Mouse (Mus musculus) hindbrain, embryonic 14.5 days (tissue): ENCODE results near the gene Inca1. TPM values are rescaled to one million over a fixed set of nuclear protein-coding genes. Genes with fewer than 3 reads are reported as not detected.

Experiments
- ATAC-seq: fragments of 200-750 bp; cut with Nextera tagmentation; 2 replicates; pipeline ENCODE4 v1.8.0; 2017; ENCODE audit warnings: moderate number of reproducible peaks, mild to moderate bottlenecking, moderate TSS enrichment, moderate library complexity; ENCODE audit not compliant: low FRiP score
- DNase-seq: peaks from one replicate; pipeline ENCODE4 v3.0.0-alpha.2; 2015; ENCODE audit warnings: low spot score
- H3K27ac ChIP-seq: fragments of 300-500 bp; sonication (generic); 2 replicates; pipeline ENCODE4 v1.5.1; 2014; ENCODE audit warnings: mild to moderate bottlenecking, moderate library complexity
- H3K27me3 ChIP-seq: fragments of 300-500 bp; sonication (generic); 2 replicates; pipeline ENCODE4 v1.6.1; 2014; ENCODE audit warnings: mild to moderate bottlenecking, low read length, mixed read lengths; ENCODE audit not compliant: control insufficient read depth, insufficient read depth
- H3K36me3 ChIP-seq: fragments of 300-500 bp; sonication (generic); replicated peaks from 2 replicates; pipeline ENCODE4 v1.6.1; 2014; ENCODE audit not compliant: control insufficient read depth, insufficient read depth
- H3K4me1 ChIP-seq: fragments of 300-500 bp; sonication (generic); replicated peaks from 2 replicates; pipeline ENCODE4 v1.6.1; 2014; ENCODE audit warnings: antibody characterized with exemption, low read length, mixed read lengths; ENCODE audit not compliant: control insufficient read depth, insufficient read depth
- H3K4me2 ChIP-seq: fragments of 300-500 bp; sonication (generic); replicated peaks from 2 replicates; pipeline ENCODE4 v1.6.1; 2014; ENCODE audit warnings: mild to moderate bottlenecking, moderate library complexity
- H3K4me3 ChIP-seq: fragments of 300-500 bp; sonication (generic); replicated peaks from 2 replicates; pipeline ENCODE4 v1.5.1; 2014; ENCODE audit warnings: mild to moderate bottlenecking, low read length
- H3K9ac ChIP-seq: fragments of 300-500 bp; sonication (generic); 2 replicates; pipeline ENCODE4 v1.6.1; 2014
- H3K9me3 ChIP-seq: fragments of 300-500 bp; sonication (generic); 2 replicates; pipeline ENCODE4 v1.6.1; 2016; ENCODE audit warnings: low read length; ENCODE audit not compliant: control insufficient read depth
- WGBS: fragments of 180-500 bp; shearing (Covaris S2); extraction: QIAGEN DNeasy Blood & Tissue Kit; methylation state at CpG from one replicate; pipeline ENCODE4 v1.1.7; 2014; 5-methylcytosine and 5-hydroxymethylcytosine counted together
- polyA plus RNA-seq: library from polyadenylated mRNA; unstranded; fragments of >200 nt; fragmentation: Nextera tagmentation; extraction: Ambion mirVana; gene quantifications from 2 replicates; pipeline ENCODE4 v1.2.1, GENCODE M21; 2014

Inca1 gene
- polyA plus RNA-seq, 1 experiment from 2014 or later = 1.4 TPM

- Histone ChIP-seq H3K4me3 (peak overlapping the region; percentile 76), H3K4me2 (peak overlapping the region; percentile 82), H3K9ac (peak overlapping the region; percentile 84), H3K27ac (peak overlapping the region; percentile 85), H3K4me1 (peaks cover 21% of the 10 kb centered on the region), H3K9me3 (no peaks in the 10 kb centered on the region), H3K27me3 (no peaks in the 10 kb centered on the region), H3K36me3 (peaks cover 22% of the 10 kb centered on the region)
- 12% methylated on average over 8 of the region's 8 CpGs for WGBS
- ATAC-seq (no peak), DNase-seq (no peak)
Observed at GRCm38 (mm10) chr11:70688372-70688771, 11.6 kb downstream of the Inca1 start.

DNA sequence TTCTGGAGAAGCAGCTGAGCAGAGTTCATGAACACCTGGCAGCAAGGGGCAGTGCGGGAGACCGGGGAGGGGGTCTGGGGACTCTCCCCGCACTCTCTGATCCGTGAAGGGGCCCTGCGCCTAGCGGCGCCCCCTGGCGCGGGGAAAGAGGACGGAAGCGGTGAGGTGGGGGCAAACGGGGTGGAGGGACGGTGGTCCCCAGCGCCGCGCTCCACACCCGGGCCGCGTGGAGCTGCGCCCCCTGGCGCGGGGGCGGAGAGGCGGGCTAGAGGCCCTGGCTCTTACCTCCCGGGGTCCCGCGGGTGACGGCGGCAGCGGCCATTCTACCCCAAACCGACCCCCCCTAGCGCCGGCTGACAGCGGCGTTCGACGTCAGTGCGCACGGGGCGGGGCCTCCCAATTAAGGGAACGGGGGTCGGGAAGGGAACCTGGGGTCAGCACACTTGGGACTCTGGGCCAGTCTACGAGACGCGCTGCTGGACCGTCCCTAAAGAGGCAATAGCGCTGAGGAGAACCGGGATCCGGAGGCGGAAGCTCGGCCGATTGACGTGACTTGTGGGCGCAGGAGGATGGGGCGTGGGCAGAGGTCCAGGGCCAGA, 12.3 kb downstream of the Inca1 start, which contains the start of gene Camta2:
Camta2 (minus strand) TSS at position 505 of the 599 bp plus-strand sequence.
- H3K36me3 ChIP-seq = peaks cover 28% of the 10 kb centered on the region
- under 1% methylated on average over 54 of the region's 55 CpGs for WGBS
- ATAC-seq = peak; percentile 85

GRCm38 (mm10) chr11:70686901-70687566, 12.9 kb downstream of the Inca1 start:
- Histone ChIP-seq H3K36me3 (peaks cover 35% of the 10 kb centered on the region), H3K9me3 (no peaks in the 10 kb centered on the region), H3K4me3 (peak overlapping the region; percentile 76), H3K4me2 (peak overlapping the region; percentile 82), H3K27me3 (no peaks in the 10 kb centered on the region), H3K4me1 (peaks cover 28% of the 10 kb centered on the region), H3K9ac (peak overlapping the region; percentile 84), H3K27ac (peak overlapping the region; percentile 85)
- ATAC-seq (peak; percentile 55), DNase-seq (peak; percentile 42)
- WGBS = 5% methylated on average over 14 of the region's 16 CpGs

More for the DNA sequence above, 12.3 kb downstream of the Inca1 start, which contains the start of gene Camta2:
- H3K27me3 ChIP-seq = no peaks in the 10 kb centered on the region
- peak within 1 kb of the TSS; percentile 82 for H3K4me2 ChIP-seq
- peak within 1 kb of the TSS; percentile 84 for H3K9ac ChIP-seq
- H3K4me3 ChIP-seq = peak within 1 kb of the TSS; percentile 76
- H3K27ac ChIP-seq = peak within 1 kb of the TSS; percentile 85
- H3K9me3 ChIP-seq = no peaks in the 10 kb centered on the region
- DNase-seq = peak; percentile 78
- peaks cover 22% of the 10 kb centered on the region for H3K4me1 ChIP-seq

- Histone ChIP-seq H3K9me3 (no peaks in the 10 kb centered on the region), H3K4me2 (no peak overlapping the region), H3K4me3 (no peak overlapping the region), H3K27me3 (no peaks in the 10 kb centered on the region), H3K4me1 (peaks cover 25% of the 10 kb centered on the region), H3K36me3 (peaks cover 58% of the 10 kb centered on the region), H3K9ac (no peak overlapping the region), H3K27ac (no peak overlapping the region)
- 90% methylated on average over 5 of the region's 5 CpGs for WGBS
- no peak for ATAC-seq
- DNase-seq = no peak
Observed at GRCm38 (mm10) chr11:70683640-70684039, 16.3 kb downstream of the Inca1 start.

DNA sequence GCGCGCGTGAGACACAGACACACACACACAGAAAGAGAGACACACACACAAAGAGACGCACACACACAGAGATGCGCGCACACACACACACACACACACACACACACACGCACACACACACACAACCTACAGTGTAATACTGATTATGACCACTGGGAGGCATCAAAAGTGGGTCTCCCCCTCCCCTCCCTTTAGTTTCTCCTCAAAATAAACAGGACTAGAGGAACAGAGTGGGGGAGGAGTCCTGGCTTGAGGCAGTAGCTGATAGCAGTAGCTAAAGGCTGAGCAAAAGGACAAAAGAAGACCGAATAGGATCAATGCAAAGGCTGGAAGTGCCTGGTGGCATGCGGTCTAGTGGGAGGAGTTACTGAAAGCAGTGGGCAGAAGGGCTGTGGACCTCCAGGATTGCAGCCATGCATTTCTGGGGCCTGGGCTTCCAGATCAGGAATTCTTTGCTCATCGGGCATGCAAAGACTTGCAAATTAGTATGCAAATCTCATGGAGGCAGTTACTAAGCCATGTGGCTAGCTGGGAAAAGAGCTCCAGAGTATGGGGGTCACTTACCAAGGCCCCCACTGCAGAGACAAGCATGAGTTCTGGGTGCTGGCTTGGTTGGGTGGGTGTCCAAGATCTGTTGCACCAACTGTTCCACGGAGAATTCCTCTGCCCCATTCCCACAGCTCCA, 17.9 kb downstream of the Inca1 start:
- peak overlapping the region; percentile 4; the same call in 1 of the 2 replicates for H3K9ac ChIP-seq
- H3K4me1 ChIP-seq = peaks cover 16% of the 10 kb centered on the region
- H3K4me2 ChIP-seq = 0 out of 2 replicates have a peak overlapping the region, but pooled peaks have one; percentile 1
- H3K36me3 ChIP-seq = peaks cover 69% of the 10 kb centered on the region
- no peaks in the 10 kb centered on the region for H3K27me3 ChIP-seq
- DNase-seq (peak; percentile 65), ATAC-seq (peak; percentile 55; the same call in 1 of the 2 replicates)
- peak overlapping the region; percentile 33; the same call in 1 of the 2 replicates for H3K27ac ChIP-seq
- no peak overlapping the region for H3K4me3 ChIP-seq
- no peaks in the 10 kb centered on the region for H3K9me3 ChIP-seq
- 12% methylated on average over 11 of the region's 11 CpGs for WGBS

DNA sequence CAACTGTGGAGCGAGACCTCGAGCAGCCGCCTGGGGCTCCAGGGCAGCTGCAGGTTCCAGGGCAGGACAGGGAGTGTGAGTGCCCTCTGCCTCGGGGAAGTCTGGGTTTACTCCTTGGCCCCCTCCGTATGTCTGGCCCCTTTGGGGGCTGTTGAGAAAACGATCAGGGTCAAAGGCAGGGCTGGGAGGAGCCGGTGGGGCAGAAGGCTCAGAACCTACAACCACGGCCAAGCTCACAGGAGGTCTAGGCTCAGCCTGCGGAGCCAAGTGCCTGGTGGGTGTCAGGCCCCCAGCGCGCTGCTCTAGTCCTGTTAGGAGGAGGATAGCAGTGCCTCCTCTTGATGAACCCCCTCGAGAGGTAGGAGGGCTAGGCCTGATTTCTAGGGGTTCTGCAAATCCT, 18.8 kb downstream of the Inca1 start:
- no peaks in the 10 kb centered on the region for H3K27me3 ChIP-seq
- no peak overlapping the region for H3K4me3 ChIP-seq
- H3K9ac ChIP-seq = 0 out of 2 replicates have a peak overlapping the region, but pooled peaks have one; percentile 12
- peaks cover 78% of the 10 kb centered on the region for H3K36me3 ChIP-seq
- no peak overlapping the region for H3K4me2 ChIP-seq
- DNase-seq = no peak
- H3K27ac ChIP-seq = no peak overlapping the region
- no peaks in the 10 kb centered on the region for H3K9me3 ChIP-seq
- peaks cover 8% of the 10 kb centered on the region; the same call in 1 of the 2 replicates for H3K4me1 ChIP-seq
- ATAC-seq = no peak
- 73% methylated on average over 12 of the region's 12 CpGs for WGBS

- Histone ChIP-seq H3K27ac (no peak overlapping the region), H3K27me3 (no peaks in the 10 kb centered on the region), H3K4me1 (peaks cover 8% of the 10 kb centered on the region; the same call in 1 of the 2 replicates), H3K9me3 (no peaks in the 10 kb centered on the region), H3K4me3 (no peak overlapping the region), H3K4me2 (no peak overlapping the region), H3K9ac (no peak overlapping the region), H3K36me3 (peaks cover 83% of the 10 kb centered on the region)
- no peak for ATAC-seq
- 94% methylated on average over 7 of the region's 8 CpGs for WGBS
- DNase-seq = no peak
Observed at GRCm38 (mm10) chr11:70679894-70680293, 20.1 kb downstream of the Inca1 start.

DNA sequence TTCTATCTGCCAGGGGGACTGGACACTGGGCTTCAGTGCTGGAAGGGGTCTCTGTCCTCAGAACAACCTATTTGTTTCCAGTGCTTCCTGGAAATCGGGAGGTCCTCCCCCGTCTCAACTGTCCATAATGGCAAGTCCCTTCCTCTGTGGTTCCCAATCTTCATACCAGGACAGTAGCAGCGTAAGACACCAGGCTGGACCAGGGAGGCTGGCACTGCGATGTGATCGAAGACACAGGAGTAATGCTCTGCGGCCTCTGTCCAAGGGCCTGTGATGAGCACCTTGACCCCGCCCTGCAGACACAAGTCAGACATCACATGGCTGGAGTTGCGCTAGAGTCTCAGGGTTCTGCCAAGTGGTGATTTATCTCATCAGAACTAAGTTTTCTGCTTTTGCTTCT, 20.6 kb downstream of the Inca1 start:
- Histone ChIP-seq H3K36me3 (peaks cover 84% of the 10 kb centered on the region), H3K9me3 (no peaks in the 10 kb centered on the region), H3K4me2 (no peak overlapping the region), H3K4me3 (no peak overlapping the region), H3K27ac (no peak overlapping the region), H3K27me3 (no peaks in the 10 kb centered on the region), H3K4me1 (peaks cover 8% of the 10 kb centered on the region; the same call in 1 of the 2 replicates), H3K9ac (no peak overlapping the region)
- no peak for DNase-seq
- ATAC-seq = no peak
- WGBS = 98% methylated on average over 8 of the region's 8 CpGs

DNA sequence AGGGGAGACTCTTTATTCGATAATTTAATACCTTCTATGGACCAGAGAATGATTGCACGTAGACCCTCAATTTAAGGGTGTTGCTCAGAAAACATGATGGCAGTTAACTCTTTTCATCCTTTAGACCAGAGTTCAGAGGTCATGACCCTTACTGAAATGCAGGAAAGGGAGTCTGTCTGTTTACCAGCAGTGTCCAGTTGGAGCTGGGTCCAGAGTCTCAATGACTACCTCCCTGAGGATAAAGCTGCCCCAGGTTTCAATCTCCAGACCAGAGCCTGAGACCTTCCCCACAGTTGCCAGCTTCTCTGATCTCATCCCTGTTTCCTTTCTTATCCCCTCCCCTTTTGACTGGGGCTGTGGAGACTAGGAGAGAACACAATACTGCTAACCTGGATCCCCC, 21.4 kb downstream of the Inca1 start:
- ATAC-seq = no peak
- Histone ChIP-seq H3K36me3 (peaks cover 82% of the 10 kb centered on the region), H3K4me3 (no peak overlapping the region), H3K4me1 (peaks cover 8% of the 10 kb centered on the region; the same call in 1 of the 2 replicates), H3K27me3 (no peaks in the 10 kb centered on the region), H3K9me3 (no peaks in the 10 kb centered on the region), H3K27ac (no peak overlapping the region), H3K4me2 (no peak overlapping the region), H3K9ac (no peak overlapping the region)
- no peak for DNase-seq
- WGBS = 72% methylated on average over 2 of the region's 2 CpGs
